Mouse (Mus musculus) embryonic facial prominence, embryonic 13.5 days (tissue): Measurements from ENCODE around the gene Cdk6. TPM values are rescaled to one million over a fixed set of nuclear protein-coding genes. Genes with fewer than 3 reads are reported as not detected.
"Not testable (repeated sequence)": the region's sequence is repeated elsewhere in the genome, so short reads cannot be mapped to it uniquely, and the experiment has no call there.

Experiments used
- ATAC-seq: fragments of 200-750 bp; cut with Nextera tagmentation; 2 replicates; pipeline ENCODE4 v1.8.0; 2017; ENCODE audit warnings: low read depth; ENCODE audit not compliant: insufficient number of reproducible peaks, insufficient read depth, low FRiP score, low TSS enrichment
- H3K27ac ChIP-seq: fragments of 300-500 bp; sonication (generic); 2 replicates; pipeline ENCODE4 v1.5.1; 2015; ENCODE audit warnings: moderate library complexity, mild to moderate bottlenecking, inconsistent platforms
- H3K27me3 ChIP-seq: fragments of 300-500 bp; sonication (generic); 2 replicates; pipeline ENCODE4 v1.6.1; 2015; ENCODE audit warnings: mild to moderate bottlenecking, inconsistent platforms
- H3K36me3 ChIP-seq: fragments of 300-500 bp; sonication (generic); 2 replicates; pipeline ENCODE4 v1.6.1; 2015; ENCODE audit warnings: mild to moderate bottlenecking, inconsistent platforms
- H3K4me1 ChIP-seq: fragments of 300-500 bp; sonication (generic); 2 replicates; pipeline ENCODE4 v1.6.1; 2015; ENCODE audit warnings: inconsistent platforms
- H3K4me2 ChIP-seq: fragments of 300-500 bp; sonication (generic); 2 replicates; pipeline ENCODE4 v1.6.1; 2015; ENCODE audit warnings: moderate library complexity, mild to moderate bottlenecking, inconsistent platforms
- H3K4me3 ChIP-seq: fragments of 300-500 bp; sonication (generic); 2 replicates; pipeline ENCODE4 v1.5.1; 2015; ENCODE audit warnings: mild to moderate bottlenecking, inconsistent platforms
- H3K9ac ChIP-seq: fragments of 300-500 bp; sonication (generic); 2 replicates; pipeline ENCODE4 v1.6.1; 2015; ENCODE audit warnings: mild to moderate bottlenecking, inconsistent platforms
- H3K9me3 ChIP-seq: fragments of 300-500 bp; sonication (generic); 2 replicates; pipeline ENCODE4 v1.6.1; 2016; ENCODE audit warnings: inconsistent platforms
- WGBS: fragments of 180-500 bp; shearing (Covaris S2); methylation state at CpG from one replicate; pipeline ENCODE4 v1.1.7; 2015; ENCODE audit warnings: mixed read lengths; 5-methylcytosine and 5-hydroxymethylcytosine counted together
- polyA plus RNA-seq: library from polyadenylated mRNA; unstranded; fragments of >200 nt; fragmentation: Nextera tagmentation; extraction: Ambion mirVana; gene quantifications from 2 replicates; pipeline ENCODE4 v1.2.1, GENCODE M21; 2015

Cdk6 gene
- polyA plus RNA-seq, 1 experiment from 2014 or later = 34.5 TPM

- Histone ChIP-seq H3K9ac (no peak overlapping the region), H3K4me3 (no peak overlapping the region), H3K27me3 (no peaks in the 10 kb centered on the region), H3K9me3 (no peaks in the 10 kb centered on the region), H3K27ac (no peak overlapping the region), H3K4me1 (no peaks in the 10 kb centered on the region), H3K4me2 (no peak overlapping the region), H3K36me3 (no peaks in the 10 kb centered on the region)
- WGBS = 65% methylated on average over 4 of the region's 4 CpGs
- ATAC-seq = no peak
Observed at GRCm38 (mm10) chr5:3324116-3324515, 17.2 kb upstream of the Cdk6 start.

GRCm38 (mm10) chr5:3329361-3329760 lies 11.9 kb upstream of the Cdk6 start:
- no peak overlapping the region for H3K27ac ChIP-seq
- no peak for ATAC-seq
- H3K4me3 ChIP-seq = no peak overlapping the region
- no peaks in the 10 kb centered on the region for H3K9me3 ChIP-seq
- H3K9ac ChIP-seq = no peak overlapping the region
- H3K4me2 ChIP-seq = no peak overlapping the region
- no peaks in the 10 kb centered on the region for H3K27me3 ChIP-seq
- H3K36me3 ChIP-seq = no peaks in the 10 kb centered on the region
- no peaks in the 10 kb centered on the region for H3K4me1 ChIP-seq
- WGBS = 35% methylated on average over 1 of the region's 1 CpGs

- Histone ChIP-seq H3K9me3 (no peaks in the 10 kb centered on the region), H3K27ac (no peak overlapping the region), H3K36me3 (no peaks in the 10 kb centered on the region), H3K4me2 (no peak overlapping the region), H3K4me3 (no peak overlapping the region), H3K9ac (no peak overlapping the region), H3K4me1 (no peaks in the 10 kb centered on the region), H3K27me3 (no peaks in the 10 kb centered on the region)
- no peak for ATAC-seq
- 73% methylated on average over 3 of the region's 3 CpGs for WGBS
Observed at GRCm38 (mm10) chr5:3330932-3331331, 10.4 kb upstream of the Cdk6 start.

GRCm38 (mm10) chr5:3333019-3333418 lies 8.3 kb upstream of the Cdk6 start:
- not testable (repeated sequence) for H3K9ac ChIP-seq, H3K4me3 ChIP-seq, ATAC-seq, H3K27me3 ChIP-seq, H3K4me1 ChIP-seq, H3K9me3 ChIP-seq, H3K4me2 ChIP-seq, H3K27ac ChIP-seq, H3K36me3 ChIP-seq
- 88% methylated on average over 4 of the region's 4 CpGs for WGBS

GRCm38 (mm10) chr5:3340340-3341058 lies 786 bp upstream of the Cdk6 start:
- not testable (repeated sequence) for H3K4me1 ChIP-seq, H3K9me3 ChIP-seq, H3K27me3 ChIP-seq, H3K27ac ChIP-seq, ATAC-seq, H3K36me3 ChIP-seq
- H3K4me2 ChIP-seq = peak overlapping the region; percentile 98
- WGBS = under 1% methylated on average over 15 of the region's 15 CpGs
- H3K9ac ChIP-seq = peak overlapping the region; percentile 80
- peak overlapping the region; percentile 65 for H3K4me3 ChIP-seq

GRCm38 (mm10) chr5:3341931-3342770 lies 866 bp downstream of the Cdk6 start:
- Histone ChIP-seq H3K36me3 (no peaks in the 10 kb centered on the region), H3K27ac (peak overlapping the region; percentile 85), H3K9me3 (no peaks in the 10 kb centered on the region), H3K9ac (peak overlapping the region; percentile 80), H3K4me3 (peak overlapping the region; percentile 65), H3K27me3 (0 out of 2 replicates have a peak, but pooled peaks cover 3% of the 10 kb centered on the region), H3K4me1 (peaks cover 3% of the 10 kb centered on the region; the same call in 1 of the 2 replicates), H3K4me2 (peak overlapping the region; percentile 98)
- ATAC-seq = peak; percentile 39
- WGBS = under 1% methylated on average over 60 of the region's 60 CpGs

- Histone ChIP-seq H3K9ac (peak overlapping the region; percentile 80), H3K9me3 (no peaks in the 10 kb centered on the region), H3K4me1 (peaks cover 3% of the 10 kb centered on the region; the same call in 1 of the 2 replicates), H3K4me3 (peak overlapping the region; percentile 65), H3K27ac (peak overlapping the region; percentile 85), H3K27me3 (no peaks in the 10 kb centered on the region), H3K4me2 (peak overlapping the region; percentile 98), H3K36me3 (no peaks in the 10 kb centered on the region)
- peak; percentile 56 for ATAC-seq
- under 1% methylated on average over 46 of the region's 46 CpGs for WGBS
Observed at GRCm38 (mm10) chr5:3342771-3343565, 1.7 kb downstream of the Cdk6 start.

- Histone ChIP-seq H3K36me3 (no peaks in the 10 kb centered on the region), H3K27ac (peak overlapping the region; percentile 85)
Observed at GRCm38 (mm10) chr5:3343566-3344080, 2.3 kb downstream of the Cdk6 start.

GRCm38 (mm10) chr5:3344081-3344631 lies 2.9 kb downstream of the Cdk6 start:
- peak; percentile 62 for ATAC-seq
- Histone ChIP-seq H3K9me3 (no peaks in the 10 kb centered on the region), H3K4me2 (peak overlapping the region; percentile 98), H3K27ac (peak overlapping the region; percentile 85), H3K4me1 (peaks cover 3% of the 10 kb centered on the region; the same call in 1 of the 2 replicates), H3K27me3 (no peaks in the 10 kb centered on the region), H3K4me3 (peak overlapping the region; percentile 65), H3K9ac (peak overlapping the region; percentile 80), H3K36me3 (no peaks in the 10 kb centered on the region)
- WGBS = under 1% methylated on average over 51 of the region's 58 CpGs

More at GRCm38 (mm10) chr5:3343566-3344080, 2.3 kb downstream of the Cdk6 start:
- ATAC-seq = peak; percentile 53
- Histone ChIP-seq H3K4me2 (peak overlapping the region; percentile 98), H3K9ac (peak overlapping the region; percentile 80), H3K9me3 (no peaks in the 10 kb centered on the region), H3K4me3 (peak overlapping the region; percentile 65), H3K4me1 (peaks cover 3% of the 10 kb centered on the region; the same call in 1 of the 2 replicates), H3K27me3 (no peaks in the 10 kb centered on the region)
- 0% methylated on average over 36 of the region's 37 CpGs for WGBS

GRCm38 (mm10) chr5:3345540-3345939 lies 4.3 kb downstream of the Cdk6 start:
- H3K4me3 ChIP-seq, H3K27me3 ChIP-seq, H3K9me3 ChIP-seq, H3K9ac ChIP-seq, H3K4me1 ChIP-seq, H3K36me3 ChIP-seq, ATAC-seq, H3K27ac ChIP-seq, H3K4me2 ChIP-seq: not testable (repeated sequence)
- WGBS = 62% methylated on average over 4 of the region's 4 CpGs

- not testable (repeated sequence) for H3K4me2 ChIP-seq, H3K4me1 ChIP-seq, H3K27ac ChIP-seq, H3K27me3 ChIP-seq, H3K4me3 ChIP-seq, H3K36me3 ChIP-seq, ATAC-seq, H3K9me3 ChIP-seq, H3K9ac ChIP-seq
- WGBS = 84% methylated on average over 4 of the region's 4 CpGs
Observed at GRCm38 (mm10) chr5:3349393-3349792, 8.1 kb downstream of the Cdk6 start.
